7 mouse cellular contexts compared by ENCODE assay signal in the genomic region with DNA sequence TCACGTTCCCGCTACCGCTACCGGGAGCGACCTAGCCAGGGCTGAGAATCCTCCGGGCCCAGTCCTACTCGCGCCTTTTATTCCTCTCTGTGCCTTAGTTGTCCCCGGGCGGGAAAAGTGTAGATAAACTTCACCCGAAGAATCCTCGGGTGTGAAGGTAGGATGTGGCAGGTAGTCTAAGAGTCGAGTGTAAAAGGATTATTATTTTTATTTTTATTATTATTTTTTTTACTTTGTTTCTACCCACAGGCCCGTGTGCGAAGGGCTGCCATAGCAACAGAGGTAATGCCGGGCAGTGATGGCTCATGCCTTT. TPM values are rescaled to one million over a fixed set of nuclear protein-coding genes. Genes with fewer than 3 reads are reported as not detected.
A peak's percentile ranks its signal among the peaks of the same experiment; 100 is the strongest.
DNase-seq lines count a peak whose midpoint lies in the region; ATAC-seq and TF ChIP-seq lines count a peak whose summit lies in the region.

A gene (minus strand): TSS at position 35 of the 313 bp plus-strand sequence.

- no peaks in the 10 kb centered on the region for H3K27me3 ChIP-seq in limb, embryonic 13.5 days
- H3K27me3 ChIP-seq in small intestine, adult 2 months (ENCODE audit: control insufficient read depth, insufficient read depth, low read length) = no peaks in the 10 kb centered on the region

- H3K27ac ChIP-seq in embryonic fibroblast, embryonic 13.5 days (ENCODE audit: insufficient read depth, low read length) = peak within 1 kb of the TSS; percentile 93
- H3K27ac ChIP-seq in limb, embryonic 13.5 days = peak within 1 kb of the TSS; percentile 100
- H3K27ac ChIP-seq in small intestine, adult 2 months (ENCODE audit: insufficient read depth, low read depth, low read length) = peak within 1 kb of the TSS; percentile 94

- intact Hi-C loops in heart, postnatal 14 days (cut with DNase I) = loop anchor here (10.0 kb wide), 1 partner anchor 624 kb away; a partner anchor contains a TSS

- TF ChIP-seq POLR2A in embryonic fibroblast, embryonic 13.5 days (IDR thresholded peaks at IDR 0.05; ENCODE audit: low read depth, low read length) = no peak
- TF ChIP-seq POLR2A in small intestine, adult 2 months (IDR thresholded peaks at IDR 0.05; ENCODE audit: low read depth, low read length) = no peak

- 0 out of 2 replicates have a peak, but pooled peaks have one; percentile 2 for ATAC-seq in limb, embryonic 13.5 days (ENCODE audit: low FRiP score, low read depth)
- ATAC-seq in activated CD4-positive, CD25-positive, alpha-beta regulatory T cell, adult 4 months = no peak

- peak within 1 kb of the TSS; percentile 56 for H3K4me3 ChIP-seq in embryonic fibroblast, embryonic 13.5 days (ENCODE audit: insufficient read depth, low read length)
- peak within 1 kb of the TSS; percentile 78 for H3K4me3 ChIP-seq in limb, embryonic 13.5 days
- peak within 1 kb of the TSS; percentile 83 for H3K4me3 ChIP-seq in small intestine, adult 2 months (ENCODE audit: low read depth, low read length)

- no peak for DNase-seq in urinary bladder, adult 2 months (ENCODE audit: low spot score)
- DNase-seq in urinary bladder, adult 18-20 months (ENCODE audit: low spot score in 2 of 2) = no peak
- DNase-seq in heart, postnatal 14 days = no peak

- H3K9ac ChIP-seq in limb, embryonic 13.5 days = peak within 1 kb of the TSS; percentile 100

- H3K9me3 ChIP-seq in limb, embryonic 13.5 days = no peaks in the 10 kb centered on the region

- H3K4me1 ChIP-seq in embryonic fibroblast, embryonic 13.5 days (ENCODE audit: control insufficient read depth, insufficient read depth, low read length) = peaks cover 2% of the 10 kb centered on the region; the same call in 1 of the 2 replicates
- H3K4me1 ChIP-seq in limb, embryonic 13.5 days = peaks cover 27% of the 10 kb centered on the region
- no peaks in the 10 kb centered on the region for H3K4me1 ChIP-seq in small intestine, adult 2 months (ENCODE audit: control insufficient read depth, insufficient read depth, insufficient read length, low read length)

- peaks cover 12% of the 10 kb centered on the region for H3K36me3 ChIP-seq in limb, embryonic 13.5 days
- H3K36me3 ChIP-seq in small intestine, adult 2 months (ENCODE audit: control insufficient read depth, insufficient read depth, low read length) = no peaks in the 10 kb centered on the region

- H3K4me2 ChIP-seq in limb, embryonic 13.5 days (replicated peaks) = peak within 1 kb of the TSS; percentile 72

- WGBS in limb, embryonic 13.5 days = 12% methylated on average over 16 of the region's 16 CpGs
- under 1% methylated on average over 16 of the region's 16 CpGs for WGBS in small intestine, adult 2 months

- TF ChIP-seq CTCF in embryonic fibroblast, embryonic 13.5 days (IDR thresholded peaks at IDR 0.05; ENCODE audit: borderline replicate concordance, insufficient read depth, low read length) = no peak
- TF ChIP-seq CTCF in small intestine, adult 2 months (IDR thresholded peaks at IDR 0.05; ENCODE audit: extremely low read depth, insufficient read length, insufficient replicate concordance, low read depth, low read length) = no peak

RNA-seq across cellular contexts. Expression of the gene that starts here (rescaled TPM):
- 20.2 and 21.5 TPM in 2 replicates for polyA plus RNA-seq in urinary bladder, adult 2 months (2012; rRNA removed)
- polyA plus RNA-seq in embryonic fibroblast, embryonic 13.5 days (2011; ENCODE audit: insufficient read length, low read depth, missing spikeins) = 16.3 and 17.4 TPM in 2 replicates
- total RNA-seq in heart, postnatal 14 days (2021) = 10 to 100 TPM; 22.6 to 25.1 TPM
- 21.4 and 23.0 TPM in 2 replicates for polyA plus RNA-seq in limb, embryonic 13.5 days (2015; fragmentation: Nextera tagmentation; extraction: Ambion mirVana)
- polyA plus RNA-seq in small intestine, adult 2 months (2012; rRNA removed) = 6.6 and 7.2 TPM in 2 replicates
- 1 to 10 TPM; 9.5 to 9.8 TPM for polyA plus RNA-seq in activated CD4-positive, CD25-positive, alpha-beta regulatory T cell, adult 4 months (2017; shearing (Covaris generic))
